Mouse (Mus musculus) C2C12 (cell line): Measurements from ENCODE around the gene Edn2. TPM values are rescaled to one million over a fixed set of nuclear protein-coding genes. Genes with fewer than 3 reads are reported as not detected.

ENCODE experiments used
- H3K27me3 ChIP-seq: one replicate; pipeline ENCODE4 v1.6.1; 2011; ENCODE audit not compliant: control insufficient read depth, insufficient read depth, insufficient read length
- H3K36me3 ChIP-seq: one replicate; pipeline ENCODE4 v1.6.1; 2011; ENCODE audit not compliant: control insufficient read depth, insufficient read depth
- H3K4me3 ChIP-seq: one replicate; pipeline ENCODE4 v1.5.1; 2011; ENCODE audit warnings: mild to moderate bottlenecking, control low read depth; ENCODE audit not compliant: poor library complexity, insufficient read depth, severe bottlenecking
- H3K79me2 ChIP-seq: one replicate; pipeline ENCODE4 v1.6.1; 2011; ENCODE audit not compliant: control insufficient read depth, insufficient read depth
- H3K79me3 ChIP-seq: one replicate; pipeline ENCODE4 v1.6.1; 2011; ENCODE audit warnings: low read depth, control low read depth
- H3ac ChIP-seq: one replicate; pipeline ENCODE3; 2011; ENCODE audit warnings: low read depth; ENCODE audit not compliant: control insufficient read depth, insufficient read length
- CEBPB ChIP-seq: IDR thresholded peaks from one replicate; pipeline ENCODE4 v1.6.1; 2011; ENCODE audit warnings: low read depth, mild to moderate bottlenecking, control low read depth, moderate library complexity
- CTCF ChIP-seq: IDR thresholded peaks from one replicate; pipeline ENCODE4 v1.5.1; 2011; ENCODE audit not compliant: control insufficient read depth, insufficient read depth, insufficient read length
- FOSL1 ChIP-seq: IDR thresholded peaks from one replicate; pipeline ENCODE4 v1.8.0; 2011; ENCODE audit warnings: mild to moderate bottlenecking, low read length; ENCODE audit not compliant: poor library complexity, insufficient read depth, severe bottlenecking
- MAX ChIP-seq: IDR thresholded peaks from one replicate; pipeline ENCODE4 v1.6.1; 2011; ENCODE audit warnings: mild to moderate bottlenecking, control low read depth
- MYOD1 ChIP-seq: IDR thresholded peaks from one replicate; pipeline ENCODE4 v1.6.1; 2011; ENCODE audit warnings: low read depth; ENCODE audit not compliant: control insufficient read depth, insufficient read length
- MYOG ChIP-seq: IDR thresholded peaks from one replicate; pipeline ENCODE4 v1.6.1; 2011; ENCODE audit not compliant: control insufficient read depth, insufficient read length; ENCODE audit errors: extremely low read depth
- USF1 ChIP-seq: IDR thresholded peaks from one replicate; pipeline ENCODE4 v1.6.1; 2011; ENCODE audit warnings: low read depth, mild to moderate bottlenecking, control low read depth, moderate library complexity
- polyA plus RNA-seq: library from polyadenylated mRNA; unstranded; fragments of >200 nt; fragmentation: generic; extraction: Trizol; gene quantifications from one replicate; pipeline ENCODE4 v1.2.1, GENCODE M21; 2012; ENCODE audit warnings: missing spikeins

Gene Edn2
- polyA plus RNA-seq, 1 experiment = not detected

GRCm38 (mm10) chr4:120141810-120142209, 19.2 kb upstream of the Edn2 start:
- H3K36me3 ChIP-seq = no peaks in the 10 kb centered on the region
- H3ac ChIP-seq = no peak overlapping the region
- no peaks in the 10 kb centered on the region for H3K27me3 ChIP-seq
- TF ChIP-seq MAX (no peak), MYOG (no peak), MYOD1 (no peak), CEBPB (no peak), USF1 (no peak), CTCF (no peak), FOSL1 (no peak)
- no peaks in the 10 kb centered on the region for H3K79me3 ChIP-seq
- H3K79me2 ChIP-seq = no peaks in the 10 kb centered on the region
- no peak overlapping the region for H3K4me3 ChIP-seq

DNA sequence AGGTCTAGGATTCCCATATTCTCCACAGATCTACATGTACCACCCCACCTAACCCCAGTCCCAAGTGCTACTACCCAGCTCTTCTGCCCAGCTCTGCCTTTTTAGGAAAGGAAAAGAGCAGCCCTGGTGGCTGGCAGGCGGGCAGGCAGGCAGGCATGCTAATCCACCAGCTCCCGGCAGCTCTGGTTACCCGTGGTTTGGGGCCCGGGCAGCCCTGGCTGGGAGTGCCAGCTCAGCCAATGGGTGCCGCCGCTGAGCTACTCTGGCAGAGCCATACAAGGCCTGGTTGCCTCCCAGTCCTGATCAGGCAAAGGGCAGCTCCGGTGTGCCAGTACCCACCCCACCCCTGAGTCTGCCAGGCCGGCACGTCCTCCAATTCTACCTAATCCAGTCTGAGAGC, 18.1 kb upstream of the Edn2 start:
- no peaks in the 10 kb centered on the region for H3K79me2 ChIP-seq
- no peaks in the 10 kb centered on the region for H3K36me3 ChIP-seq
- H3K79me3 ChIP-seq = no peaks in the 10 kb centered on the region
- no peak overlapping the region for H3K4me3 ChIP-seq
- H3K27me3 ChIP-seq = no peaks in the 10 kb centered on the region
- no peak for TF ChIP-seq MYOG
- no peak for TF ChIP-seq CTCF
- TF ChIP-seq FOSL1 = no peak
- TF ChIP-seq CEBPB = no peak
- no peak for TF ChIP-seq MAX
- TF ChIP-seq USF1 = no peak
- no peak for TF ChIP-seq MYOD1
- H3ac ChIP-seq = peak overlapping the region; percentile 5

- TF ChIP-seq CEBPB (no peak), MYOG (no peak), FOSL1 (no peak), MYOD1 (peak; percentile 3)
- H3K79me3 ChIP-seq = no peaks in the 10 kb centered on the region
- no peaks in the 10 kb centered on the region for H3K79me2 ChIP-seq
- H3K27me3 ChIP-seq = no peaks in the 10 kb centered on the region
- no peak overlapping the region for H3ac ChIP-seq
- H3K36me3 ChIP-seq = no peaks in the 10 kb centered on the region
- no peak overlapping the region for H3K4me3 ChIP-seq
These were observed 16.7 kb upstream of the Edn2 start for GRCm38 (mm10) chr4:120144343-120144742.

GRCm38 (mm10) chr4:120145931-120146330, 15.1 kb upstream of the Edn2 start:
- no peaks in the 10 kb centered on the region for H3K36me3 ChIP-seq
- TF ChIP-seq FOSL1 (no peak), MYOD1 (no peak), USF1 (no peak), MAX (no peak), CTCF (no peak), MYOG (no peak), CEBPB (no peak)
- H3K79me2 ChIP-seq = no peaks in the 10 kb centered on the region
- H3ac ChIP-seq = no peak overlapping the region
- H3K79me3 ChIP-seq = no peaks in the 10 kb centered on the region
- H3K27me3 ChIP-seq = no peaks in the 10 kb centered on the region
- H3K4me3 ChIP-seq = no peak overlapping the region

DNA sequence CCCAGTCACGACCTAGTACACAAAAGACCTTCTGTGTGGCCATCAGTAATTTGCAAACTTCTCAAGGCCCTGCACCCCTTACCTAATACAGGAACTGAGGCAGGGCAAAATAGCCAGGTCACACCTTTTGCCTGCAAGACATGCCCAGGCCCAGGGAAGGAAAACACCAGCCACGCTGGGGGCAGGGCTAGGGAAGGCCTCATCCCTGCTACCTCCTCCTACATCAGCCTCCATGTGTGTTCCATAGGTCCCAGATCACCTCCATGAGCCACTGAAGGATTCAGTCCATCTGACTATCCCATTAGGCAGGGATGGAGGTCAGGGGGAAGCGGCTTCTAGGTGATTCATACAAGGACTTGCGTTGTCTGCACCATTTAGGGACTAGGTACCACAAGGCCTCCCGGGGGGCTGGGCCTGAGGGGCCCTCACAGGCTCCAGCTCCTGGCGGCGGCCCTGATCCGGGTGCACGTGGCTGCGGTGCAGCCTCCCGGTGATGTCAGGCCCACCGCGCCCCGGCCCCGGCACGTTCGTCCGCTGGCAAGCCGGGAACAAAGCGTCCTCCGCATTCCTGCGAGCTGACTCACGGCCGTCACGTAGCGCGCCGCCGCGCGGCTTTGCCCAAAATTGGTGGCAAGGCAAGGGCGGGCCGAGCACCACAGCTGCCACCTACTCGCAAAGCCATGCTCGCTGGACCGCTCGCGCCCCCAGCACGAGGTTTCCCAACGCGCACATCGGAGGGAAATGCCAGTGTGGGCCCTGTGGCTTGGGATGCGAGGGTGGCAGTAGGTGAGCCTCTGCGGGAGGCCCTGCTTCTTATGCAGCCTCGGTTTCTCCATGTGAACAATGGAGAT, 12.5 kb upstream of the Edn2 start:
- H3K4me3 ChIP-seq = no peak overlapping the region
- H3K36me3 ChIP-seq = no peaks in the 10 kb centered on the region
- TF ChIP-seq CEBPB (no peak), USF1 (peak; percentile 20), MYOG (no peak), FOSL1 (peak; percentile 14), MAX (peak; percentile 99), CTCF (peak; percentile 39), MYOD1 (peak; percentile 77)
- H3ac ChIP-seq = no peak overlapping the region
- H3K27me3 ChIP-seq = no peaks in the 10 kb centered on the region
- H3K79me3 ChIP-seq = no peaks in the 10 kb centered on the region
- H3K79me2 ChIP-seq = no peaks in the 10 kb centered on the region

DNA sequence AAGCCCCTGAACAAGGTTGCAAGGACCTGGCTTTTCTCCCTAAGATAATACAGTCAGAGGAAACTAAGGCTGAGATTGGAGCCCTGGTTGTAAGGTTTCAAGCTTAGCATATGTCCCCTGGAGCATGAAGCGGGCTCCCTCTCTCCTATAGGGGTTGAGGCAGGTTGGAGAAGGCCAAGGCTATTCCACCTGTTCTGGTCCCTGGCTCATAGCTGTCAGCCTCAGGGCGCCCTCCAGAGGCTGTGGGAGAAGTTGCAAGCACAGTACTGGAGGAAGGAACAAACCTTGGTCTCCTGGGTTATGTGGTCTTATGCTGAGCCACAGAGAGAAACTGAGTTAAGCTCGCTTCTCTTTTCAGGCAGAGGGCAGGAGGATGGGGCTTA, 11.9 kb upstream of the Edn2 start:
- TF ChIP-seq CTCF = peak; percentile 50
- no peak for TF ChIP-seq USF1
- H3K79me2 ChIP-seq = no peaks in the 10 kb centered on the region
- H3ac ChIP-seq = no peak overlapping the region
- no peak overlapping the region for H3K4me3 ChIP-seq
- H3K79me3 ChIP-seq = no peaks in the 10 kb centered on the region
- H3K27me3 ChIP-seq = no peaks in the 10 kb centered on the region
- no peaks in the 10 kb centered on the region for H3K36me3 ChIP-seq
